ENCODE assay signal across 8 mouse cellular contexts in the genomic region with DNA sequence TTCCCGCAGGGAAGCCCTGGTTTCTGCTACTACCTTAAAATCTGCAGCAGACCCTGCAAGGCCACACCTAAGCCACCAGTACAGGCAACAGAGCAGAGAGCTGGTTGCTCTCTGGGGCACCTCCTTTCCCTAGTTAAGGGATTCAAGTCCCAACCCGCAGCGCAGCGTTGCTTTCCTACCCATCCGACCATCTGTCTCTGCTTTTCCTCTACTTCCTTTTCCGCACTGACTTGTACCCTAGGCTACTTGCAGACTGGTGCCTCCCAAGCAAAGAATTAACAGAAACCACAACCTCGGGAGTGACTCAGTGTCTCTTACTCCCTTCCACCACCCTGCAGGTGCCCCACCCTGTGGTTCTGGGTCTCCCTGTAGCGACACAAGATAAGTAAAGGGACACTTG. TPM values are rescaled to one million over a fixed set of nuclear protein-coding genes. Genes with fewer than 3 reads are reported as not detected.
DNase-seq lines count a peak whose midpoint lies in the region; ATAC-seq and TF ChIP-seq lines count a peak whose summit lies in the region.

No protein-coding gene starts in this region.

- no peak for ATAC-seq in forebrain, embryonic 15.5 days (replicated peaks)
- ATAC-seq in midbrain, embryonic 16.5 days, result no peak
- ATAC-seq in activated CD4-positive, CD25-positive, alpha-beta regulatory T cell, adult 4 months, result no peak

- WGBS in forebrain, embryonic 15.5 days, result 14% methylated on average over 8 of the region's 8 CpGs
- 12% methylated on average over 8 of the region's 8 CpGs for WGBS in midbrain, embryonic 16.5 days

- H3K9ac ChIP-seq in forebrain, embryonic 15.5 days (replicated peaks), result peak overlapping the region; percentile 54
- H3K9ac ChIP-seq in midbrain, embryonic 16.5 days (ENCODE audit: low read depth, low read length), result peak overlapping the region; percentile 73

- H3K4me2 ChIP-seq in forebrain, embryonic 15.5 days (replicated peaks), result peak overlapping the region; percentile 80
- H3K4me2 ChIP-seq in midbrain, embryonic 16.5 days (ENCODE audit: low read length), result peak overlapping the region; percentile 94

- TF ChIP-seq CTCF in left cerebral cortex, adult 2 months (IDR thresholded peaks at IDR 0.05), result no peak

- peaks cover 17% of the 10 kb centered on the region for H3K4me1 ChIP-seq in forebrain, embryonic 15.5 days
- peaks cover 14% of the 10 kb centered on the region for H3K4me1 ChIP-seq in midbrain, embryonic 16.5 days (ENCODE audit: control insufficient read depth, insufficient read depth, low read length)

- H3K36me3 ChIP-seq in forebrain, embryonic 15.5 days, result no peaks in the 10 kb centered on the region
- H3K36me3 ChIP-seq in midbrain, embryonic 16.5 days (ENCODE audit: control insufficient read depth, insufficient read depth, low read length), result no peaks in the 10 kb centered on the region

- intact Hi-C loops in left cerebral cortex, adult 2 months (cut with DNase I), result loop anchor here (5.0 kb wide), 1 partner anchor 170 kb away; no protein-coding TSS in a partner anchor

- H3K27ac ChIP-seq in forebrain, embryonic 15.5 days (replicated peaks), result no peak overlapping the region
- peak overlapping the region; percentile 82 for H3K27ac ChIP-seq in left cerebral cortex, adult 2 months
- peak overlapping the region; percentile 82; the same call in 1 of the 2 replicates for H3K27ac ChIP-seq in midbrain, embryonic 16.5 days (ENCODE audit: low read length)

- no peaks in the 10 kb centered on the region for H3K9me3 ChIP-seq in forebrain, embryonic 15.5 days
- H3K9me3 ChIP-seq in midbrain, embryonic 16.5 days (replicated peaks; ENCODE audit: control insufficient read depth, low read length, poor library complexity, severe bottlenecking), result no peaks in the 10 kb centered on the region

- peak overlapping the region; percentile 64 for H3K4me3 ChIP-seq in forebrain, embryonic 15.5 days
- peak overlapping the region; percentile 75 for H3K4me3 ChIP-seq in left cerebral cortex, adult 2 months
- H3K4me3 ChIP-seq in midbrain, embryonic 16.5 days (ENCODE audit: low read depth, low read length), result peak overlapping the region; percentile 73

- no peaks in the 10 kb centered on the region for H3K27me3 ChIP-seq in forebrain, embryonic 15.5 days
- H3K27me3 ChIP-seq in midbrain, embryonic 16.5 days (ENCODE audit: control insufficient read depth, insufficient read depth, low read depth, low read length), result peaks cover 2% of the 10 kb centered on the region; the same call in 1 of the 2 replicates

- peak; percentile 38 for DNase-seq in adrenal gland, adult 2 months
- DNase-seq in adrenal gland, adult 8-10 months, result no peak
- DNase-seq in thymus, postnatal 0 days (ENCODE audit: low spot score), result peak; percentile 12
- no peak for DNase-seq in thymus, adult 18-20 months
- DNase-seq in left cerebral cortex, adult 2 months (ENCODE audit: extremely low spot score in 1 of 2, low spot score in 2 of 2), result peak; percentile 16 to 24

RNA-seq across cellular contexts. Expression of a gene that starts 1.0 kb away (rescaled TPM):
- 10 to 100 TPM; 79.0 to 84.2 TPM for total RNA-seq in adrenal gland, adult 2 months (2021)
- polyA plus RNA-seq in adrenal gland, adult 2 months (2012; rRNA removed), result 298 and 342 TPM in 2 replicates
- total RNA-seq in adrenal gland, adult 8-10 months (2022), result 100 to 1,000 TPM in 2 of 4 experiments, 10 to 100 TPM in 2; 69.3 to 119 (median 87.4) TPM
- polyA plus RNA-seq in thymus, postnatal 0 days (2015; fragmentation: Nextera tagmentation; extraction: Ambion mirVana), result 36.5 and 40.7 TPM in 2 replicates
- polyA plus RNA-seq in forebrain, embryonic 15.5 days (2015; fragmentation: Nextera tagmentation; extraction: Ambion mirVana), result 95.3 and 98.6 TPM in 2 replicates
- total RNA-seq in left cerebral cortex, adult 2 months (2021), result 10 to 100 TPM; 93.9 to 94.5 TPM
- polyA plus RNA-seq in midbrain, embryonic 16.5 days (2015; fragmentation: Nextera tagmentation; extraction: Ambion mirVana), result 138 and 170 TPM in 2 replicates
- polyA plus RNA-seq in activated CD4-positive, CD25-positive, alpha-beta regulatory T cell, adult 4 months (2017; shearing (Covaris generic)), result 1 to 10 TPM; 1.5 to 2.6 TPM

RNA-seq across cellular contexts. Expression of a gene that starts 42.9 kb away (rescaled TPM):
- total RNA-seq in adrenal gland, adult 2 months (2021), result 10 to 100 TPM; 77.1 to 84.8 TPM
- 62.4 and 62.8 TPM in 2 replicates for polyA plus RNA-seq in adrenal gland, adult 2 months (2012; rRNA removed)
- 100 to 1,000 TPM in 1 of 4 experiments, 10 to 100 TPM in 3; 68.3 to 108 (median 76.9) TPM for total RNA-seq in adrenal gland, adult 8-10 months (2022)
- 66.9 and 68.6 TPM in 2 replicates for polyA plus RNA-seq in thymus, postnatal 0 days (2015; fragmentation: Nextera tagmentation; extraction: Ambion mirVana)
- 26.4 and 29.5 TPM in 2 replicates for polyA plus RNA-seq in forebrain, embryonic 15.5 days (2015; fragmentation: Nextera tagmentation; extraction: Ambion mirVana)
- total RNA-seq in left cerebral cortex, adult 2 months (2021), result 10 to 100 TPM; 17.4 to 20.4 TPM
- polyA plus RNA-seq in midbrain, embryonic 16.5 days (2015; fragmentation: Nextera tagmentation; extraction: Ambion mirVana), result 35.9 and 38.3 TPM in 2 replicates
- 10 to 100 TPM; 44.8 to 45.7 TPM for polyA plus RNA-seq in activated CD4-positive, CD25-positive, alpha-beta regulatory T cell, adult 4 months (2017; shearing (Covaris generic))

Comparison
In these comparisons a context has a peak if more than half of its experiments do, and no peak if none do; other contexts are left out.
1. DNase-seq: peak in adrenal gland, adult 2 months (single experiment), thymus, postnatal 0 days (single experiment) and left cerebral cortex, adult 2 months (2 of 2); none in adrenal gland, adult 8-10 months (single experiment) and thymus, adult 18-20 months (0 of 2).
2. RNA of a gene that starts 1.0 kb away (polyA plus RNA-seq): 298 to 342 TPM in adrenal gland, adult 2 months, 138 to 170 TPM in midbrain, embryonic 16.5 days, 95.3 to 98.6 TPM in forebrain, embryonic 15.5 days and 36.5 to 40.7 TPM in thymus, postnatal 0 days; 1.5 to 2.6 TPM in activated CD4-positive, CD25-positive, alpha-beta regulatory T cell, adult 4 months; every median in the first group is over 10 times any median in the second.
3. Peak in every context shown above with its lines, with median percentiles within 50 percentile points of each other: H3K4me3 ChIP-seq.